Mouse (Mus musculus) heart, postnatal 0 days (tissue): ENCODE data around the gene Il34. TPM values are rescaled to one million over a fixed set of nuclear protein-coding genes. Genes with fewer than 3 reads are reported as not detected.

Source experiments
- ATAC-seq: fragments of 200-750 bp; cut with Nextera tagmentation; 2 replicates; pipeline ENCODE4 v1.8.0; 2017; ENCODE audit warnings: low read depth, moderate number of reproducible peaks, moderate library complexity; ENCODE audit not compliant: insufficient read depth
- DNase-seq: peaks from one replicate; pipeline ENCODE4 v3.0.0-alpha.2; 2016; ENCODE audit warnings: low spot score
- H3K27ac ChIP-seq: fragments of 300-500 bp; sonication (generic); 2 replicates; pipeline ENCODE4 v1.5.1; 2014; ENCODE audit warnings: low read depth, mild to moderate bottlenecking
- H3K27me3 ChIP-seq: fragments of 300-500 bp; sonication (generic); 2 replicates; pipeline ENCODE4 v1.6.1; 2014; ENCODE audit warnings: low read length, mixed read lengths; ENCODE audit not compliant: control insufficient read depth, insufficient read depth
- H3K36me3 ChIP-seq: fragments of 300-500 bp; sonication (generic); replicated peaks from 2 replicates; pipeline ENCODE4 v1.6.1; 2014; ENCODE audit warnings: low read length, mixed read lengths; ENCODE audit not compliant: control insufficient read depth, insufficient read depth
- H3K4me1 ChIP-seq: fragments of 300-500 bp; sonication (generic); 2 replicates; pipeline ENCODE4 v1.6.1; 2014; ENCODE audit warnings: antibody characterized with exemption; ENCODE audit not compliant: control insufficient read depth, insufficient read depth
- H3K4me2 ChIP-seq: fragments of 300-500 bp; sonication (generic); 2 replicates; pipeline ENCODE4 v1.6.1; 2014; ENCODE audit warnings: low read depth, mild to moderate bottlenecking, low read length, moderate library complexity
- H3K4me3 ChIP-seq: fragments of 300-500 bp; sonication (generic); 2 replicates; pipeline ENCODE4 v1.5.1; 2014; ENCODE audit warnings: low read depth, low read length
- H3K9ac ChIP-seq: fragments of 300-500 bp; sonication (generic); replicated peaks from 2 replicates; pipeline ENCODE4 v1.6.1; 2014; ENCODE audit warnings: low read depth, low read length, mixed read lengths
- H3K9me3 ChIP-seq: fragments of 300-500 bp; sonication (generic); replicated peaks from 2 replicates; pipeline ENCODE4 v1.6.1; 2016; ENCODE audit warnings: low read length; ENCODE audit not compliant: control insufficient read depth
- CTCF ChIP-seq: IDR thresholded peaks from 2 replicates; pipeline ENCODE4 v1.5.1; 2016; ENCODE audit warnings: antibody characterized with exemption, control low read depth, low read depth
- EP300 ChIP-seq: IDR thresholded peaks from 2 replicates; pipeline ENCODE4 v1.6.1; 2016; ENCODE audit warnings: antibody characterized with exemption, low read depth
- WGBS: fragments of 180-500 bp; shearing (Covaris S2); extraction: QIAGEN DNeasy Blood & Tissue Kit; methylation state at CpG from one replicate; pipeline ENCODE4 v1.1.7; 2014; 5-methylcytosine and 5-hydroxymethylcytosine counted together
- polyA plus RNA-seq: library from polyadenylated mRNA; unstranded; fragments of >200 nt; fragmentation: Nextera tagmentation; extraction: Ambion mirVana; gene quantifications from 2 replicates; pipeline ENCODE4 v1.2.1, GENCODE M21; 2015
- total RNA-seq: library from RNA; depleted of rRNA; stranded (reverse); fragments of >200 nt; gene quantifications from 2 replicates; pipeline ENCODE4 v1.2.3, GENCODE M21; 2014; ENCODE audit warnings: low replicate concordance

The Il34 gene
- total and polyA plus RNA-seq, 2 experiments from 2014 or later: 1.4 to 3.2 TPM

GRCm38 (mm10) chr8:110776335-110776734, 29.4 kb downstream of the Il34 start:
- WGBS: 94% methylated on average over 3 of the region's 3 CpGs
- ATAC-seq: no peak

GRCm38 (mm10) chr8:110775721-110776120, 30.0 kb downstream of the Il34 start:
- TF ChIP-seq CTCF (no peak), EP300 (no peak)
- Histone ChIP-seq H3K4me2 (no peak overlapping the region), H3K27ac (no peak overlapping the region), H3K36me3 (no peaks in the 10 kb centered on the region), H3K9ac (no peak overlapping the region), H3K4me3 (no peak overlapping the region), H3K27me3 (no peaks in the 10 kb centered on the region), H3K9me3 (0 out of 2 replicates have a peak, but pooled peaks cover 3% of the 10 kb centered on the region), H3K4me1 (no peaks in the 10 kb centered on the region; the same call in 1 of the 2 replicates)
- ATAC-seq: no peak
- WGBS: 72% methylated on average over 3 of the region's 3 CpGs
- no peak for DNase-seq

More at GRCm38 (mm10) chr8:110776335-110776734, 29.4 kb downstream of the Il34 start:
- Histone ChIP-seq H3K27ac (no peak overlapping the region), H3K9ac (no peak overlapping the region), H3K27me3 (no peaks in the 10 kb centered on the region), H3K4me3 (no peak overlapping the region), H3K4me2 (no peak overlapping the region), H3K4me1 (no peaks in the 10 kb centered on the region; the same call in 1 of the 2 replicates), H3K36me3 (no peaks in the 10 kb centered on the region), H3K9me3 (0 out of 2 replicates have a peak, but pooled peaks cover 3% of the 10 kb centered on the region)
- no peak for DNase-seq
- TF ChIP-seq CTCF (no peak), EP300 (no peak)

- Histone ChIP-seq H3K4me1 (no peaks in the 10 kb centered on the region; the same call in 1 of the 2 replicates), H3K36me3 (no peaks in the 10 kb centered on the region), H3K27me3 (no peaks in the 10 kb centered on the region), H3K4me3 (no peak overlapping the region), H3K9me3 (0 out of 2 replicates have a peak, but pooled peaks cover 3% of the 10 kb centered on the region), H3K9ac (no peak overlapping the region), H3K4me2 (no peak overlapping the region), H3K27ac (no peak overlapping the region)
- ATAC-seq (no peak), DNase-seq (no peak)
- TF ChIP-seq CTCF: no peak
- TF ChIP-seq EP300: no peak
- WGBS: 72% methylated on average over 8 of the region's 8 CpGs
Observed at GRCm38 (mm10) chr8:110775316-110775715, 30.4 kb downstream of the Il34 start.

DNA sequence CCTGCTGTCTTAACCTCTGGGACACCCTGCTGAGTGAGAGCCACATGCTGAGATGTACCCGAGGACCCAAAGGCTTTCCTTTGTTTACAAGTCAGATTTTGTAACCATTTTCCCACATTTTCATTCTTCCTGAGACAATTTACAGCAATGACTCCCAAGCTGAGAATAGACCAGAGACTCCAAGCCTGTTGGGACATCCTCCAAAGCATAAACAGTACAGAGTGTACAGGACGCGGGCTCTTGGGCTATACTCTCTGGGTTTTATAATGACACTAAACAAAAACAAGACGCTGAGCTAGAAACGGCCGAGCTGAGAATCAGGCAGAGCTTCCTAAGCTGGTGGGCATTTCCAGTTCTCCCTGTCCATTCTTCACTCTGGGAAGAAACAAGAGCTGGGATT, 31.0 kb downstream of the Il34 start:
- ATAC-seq: no peak
- H3K9ac ChIP-seq: no peak overlapping the region
- no peaks in the 10 kb centered on the region for H3K27me3 ChIP-seq
- H3K4me1 ChIP-seq: no peaks in the 10 kb centered on the region; the same call in 1 of the 2 replicates
- H3K4me2 ChIP-seq: no peak overlapping the region
- 87% methylated on average over 6 of the region's 6 CpGs for WGBS
- H3K36me3 ChIP-seq: no peaks in the 10 kb centered on the region
- DNase-seq: no peak
- no peak overlapping the region for H3K27ac ChIP-seq
- no peak overlapping the region for H3K4me3 ChIP-seq
- TF ChIP-seq EP300 (no peak), CTCF (no peak)
- H3K9me3 ChIP-seq: 0 out of 2 replicates have a peak, but pooled peaks cover 3% of the 10 kb centered on the region

- Histone ChIP-seq H3K27me3 (no peaks in the 10 kb centered on the region), H3K9me3 (0 out of 2 replicates have a peak, but pooled peaks cover 3% of the 10 kb centered on the region), H3K27ac (no peak overlapping the region), H3K9ac (no peak overlapping the region), H3K36me3 (no peaks in the 10 kb centered on the region), H3K4me1 (no peaks in the 10 kb centered on the region; the same call in 1 of the 2 replicates), H3K4me3 (no peak overlapping the region), H3K4me2 (no peak overlapping the region)
- TF ChIP-seq EP300 (no peak), CTCF (no peak)
- ATAC-seq (peak; percentile 35; the same call in 1 of the 2 replicates), DNase-seq (no peak)
- WGBS: 40% methylated on average over 3 of the region's 3 CpGs
Observed at GRCm38 (mm10) chr8:110774047-110774446, 31.7 kb downstream of the Il34 start.

GRCm38 (mm10) chr8:110772452-110772851, 33.3 kb downstream of the Il34 start:
- H3K4me1 ChIP-seq: no peaks in the 10 kb centered on the region; the same call in 1 of the 2 replicates
- 32% methylated on average over 7 of the region's 7 CpGs for WGBS
- H3K9ac ChIP-seq: no peak overlapping the region
- no peak for DNase-seq
- no peaks in the 10 kb centered on the region for H3K36me3 ChIP-seq
- no peaks in the 10 kb centered on the region for H3K27me3 ChIP-seq
- no peak for TF ChIP-seq CTCF
- no peak for TF ChIP-seq EP300
- no peak overlapping the region; the same call in 1 of the 2 replicates for H3K27ac ChIP-seq
- H3K4me3 ChIP-seq: no peak overlapping the region
- H3K9me3 ChIP-seq: 0 out of 2 replicates have a peak, but pooled peaks cover 3% of the 10 kb centered on the region
- H3K4me2 ChIP-seq: no peak overlapping the region
- ATAC-seq: peak; percentile 42; the same call in 1 of the 2 replicates
